Mouse (Mus musculus): ENCODE results near the gene Clasp1.

The Clasp1 gene

GRCm38 (mm10) chr1:118454817-118455216 lies 66.0 kb downstream of the Clasp1 start:
- DNase-seq: no peak

DNA sequence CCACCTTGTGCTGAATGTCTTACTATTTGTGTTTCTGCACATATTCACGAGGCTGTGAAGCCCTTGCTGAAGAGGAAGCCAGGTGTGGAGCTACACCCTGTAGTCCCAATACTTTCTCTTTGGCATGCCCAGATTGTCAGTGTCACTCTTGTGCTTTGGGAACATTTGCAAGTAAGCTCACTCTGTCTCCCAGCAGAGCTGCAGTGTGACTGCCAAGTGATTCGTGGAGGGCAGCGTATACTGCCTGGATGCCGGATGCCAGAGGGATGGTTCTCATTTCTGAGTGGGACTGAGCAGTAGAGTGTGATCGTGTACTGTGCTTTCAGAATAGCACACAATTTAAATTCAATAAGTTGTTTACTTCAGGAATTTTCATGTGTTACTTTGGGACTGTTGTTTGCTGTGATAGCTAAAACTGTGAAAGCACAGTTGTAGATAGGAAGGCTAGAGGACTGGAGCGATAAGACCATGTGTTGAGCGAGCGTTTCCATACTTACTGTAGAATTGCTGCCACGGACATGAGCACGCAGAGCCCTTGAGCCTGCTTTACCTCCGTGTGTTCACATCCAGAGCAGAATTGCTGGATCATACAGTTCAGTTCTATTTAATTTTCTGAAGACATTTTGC lies 68.5 kb downstream of the Clasp1 start:
- no peak for DNase-seq

GRCm38 (mm10) chr1:118457883-118458259 lies 69.0 kb downstream of the Clasp1 start:
- DNase-seq: no peak

- no peak for DNase-seq
Measured at GRCm38 (mm10) chr1:118458279-118458678, 69.4 kb downstream of the Clasp1 start.

DNA sequence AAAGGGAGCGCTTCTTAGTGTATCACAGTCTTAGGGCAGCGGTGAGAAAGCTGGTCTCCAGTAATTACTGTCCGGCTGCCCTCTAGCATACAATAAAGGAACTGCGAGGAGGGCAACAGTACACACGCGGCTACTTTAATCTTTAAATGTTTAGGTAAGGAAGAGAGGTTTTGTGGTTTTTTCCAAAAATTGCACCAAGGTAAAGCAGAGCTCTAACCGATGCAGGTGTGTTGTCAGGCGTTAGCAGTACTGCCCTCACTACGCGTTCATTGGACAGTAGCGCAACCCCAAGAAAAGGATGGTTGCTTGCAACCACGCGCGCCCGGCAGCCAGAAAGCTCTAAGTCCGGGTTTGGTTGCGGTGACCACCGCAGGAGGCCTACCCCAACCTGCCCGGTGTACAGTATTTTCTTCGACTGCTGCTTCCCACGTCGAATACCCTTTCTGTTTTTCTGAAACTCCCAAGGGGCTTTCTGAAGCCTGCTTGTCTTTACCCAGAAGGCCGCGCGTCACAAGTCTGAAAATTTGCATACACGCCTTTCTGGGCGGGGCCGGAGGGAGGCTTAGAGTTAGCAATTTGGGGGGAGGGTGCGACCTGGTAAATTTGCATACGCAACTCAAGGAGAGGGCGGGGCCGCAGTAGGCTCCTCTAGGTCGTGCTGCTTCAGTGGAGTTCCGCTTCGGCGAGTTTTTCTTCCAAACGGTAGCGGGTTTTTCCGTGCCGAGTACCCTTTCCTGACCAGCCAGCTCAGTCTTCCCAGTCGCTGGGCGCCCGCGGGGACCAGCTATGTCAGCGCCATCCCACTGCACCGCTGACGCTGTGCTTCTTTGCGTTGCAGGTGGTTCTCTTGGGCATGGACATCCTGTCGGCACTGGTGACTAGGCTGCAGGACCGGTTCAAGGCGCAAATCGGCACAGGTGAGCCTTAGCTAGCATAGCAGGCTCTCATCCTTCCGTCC lies 70.4 kb downstream of the Clasp1 start:
- peak; percentile 95 for DNase-seq

DNA sequence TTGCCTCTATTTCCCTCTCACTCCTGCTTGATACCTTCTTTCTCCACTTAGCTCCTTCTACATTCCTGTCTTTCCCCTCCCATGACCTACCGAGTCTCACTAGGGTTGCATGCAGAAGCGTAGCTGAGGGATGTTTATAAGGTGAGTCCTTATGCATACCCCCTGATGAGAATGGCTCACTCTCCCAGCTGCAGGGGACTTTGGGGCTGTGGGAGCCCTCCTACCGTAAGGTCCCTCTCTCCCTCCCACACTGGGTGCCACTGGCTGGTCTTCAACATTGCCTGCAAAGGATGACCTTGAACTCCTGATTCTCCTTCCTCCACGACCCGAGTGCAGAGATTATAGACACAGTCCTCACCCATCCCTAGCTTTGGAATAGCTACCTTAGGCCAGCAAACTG lies 71.9 kb downstream of the Clasp1 start:
- DNase-seq: no peak

DNA sequence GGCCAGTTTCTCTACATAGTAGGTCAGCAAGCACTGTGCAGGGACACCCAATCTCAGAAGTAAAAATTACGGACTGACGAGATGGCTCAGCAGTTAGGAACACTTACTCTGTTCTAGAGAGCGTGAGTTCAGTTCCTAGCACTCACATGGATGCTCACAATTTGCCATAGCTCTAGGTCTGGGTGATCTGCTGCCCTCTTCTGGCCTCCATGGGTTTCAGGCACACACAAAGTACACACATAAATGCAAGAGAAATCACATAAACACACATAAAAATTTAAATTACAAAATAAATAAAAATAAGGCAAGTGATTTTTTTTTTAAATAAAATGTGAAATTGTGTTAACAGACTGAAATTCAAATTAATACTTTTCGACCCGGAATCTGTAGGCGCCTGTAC lies 77.2 kb downstream of the Clasp1 start:
- DNase-seq: no peak

- no peak for DNase-seq
Measured at GRCm38 (mm10) chr1:118472386-118472785, 83.5 kb downstream of the Clasp1 start.

DNA sequence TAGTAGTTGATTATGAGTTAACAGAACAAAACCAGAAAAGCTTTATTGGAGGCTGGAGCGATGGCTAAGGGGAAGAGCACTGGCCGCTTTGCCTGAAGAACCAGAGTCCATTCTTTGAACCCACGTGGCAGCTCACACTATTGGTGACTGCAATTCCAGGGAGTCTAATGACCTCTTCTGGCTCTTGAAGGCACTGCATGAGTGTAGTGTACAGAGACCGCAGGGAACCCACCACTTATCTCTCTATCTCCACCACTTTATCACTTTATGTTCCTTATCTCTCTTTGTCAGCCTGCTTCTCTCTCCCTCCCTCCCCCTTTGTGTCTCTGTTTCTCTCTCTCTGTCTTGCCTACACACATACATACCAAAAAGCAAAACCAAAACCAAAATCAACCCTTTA lies 88.1 kb downstream of the Clasp1 start:
- peak; percentile 70 for DNase-seq

GRCm38 (mm10) chr1:118479246-118479645 lies 90.4 kb downstream of the Clasp1 start:
- DNase-seq: no peak

DNA sequence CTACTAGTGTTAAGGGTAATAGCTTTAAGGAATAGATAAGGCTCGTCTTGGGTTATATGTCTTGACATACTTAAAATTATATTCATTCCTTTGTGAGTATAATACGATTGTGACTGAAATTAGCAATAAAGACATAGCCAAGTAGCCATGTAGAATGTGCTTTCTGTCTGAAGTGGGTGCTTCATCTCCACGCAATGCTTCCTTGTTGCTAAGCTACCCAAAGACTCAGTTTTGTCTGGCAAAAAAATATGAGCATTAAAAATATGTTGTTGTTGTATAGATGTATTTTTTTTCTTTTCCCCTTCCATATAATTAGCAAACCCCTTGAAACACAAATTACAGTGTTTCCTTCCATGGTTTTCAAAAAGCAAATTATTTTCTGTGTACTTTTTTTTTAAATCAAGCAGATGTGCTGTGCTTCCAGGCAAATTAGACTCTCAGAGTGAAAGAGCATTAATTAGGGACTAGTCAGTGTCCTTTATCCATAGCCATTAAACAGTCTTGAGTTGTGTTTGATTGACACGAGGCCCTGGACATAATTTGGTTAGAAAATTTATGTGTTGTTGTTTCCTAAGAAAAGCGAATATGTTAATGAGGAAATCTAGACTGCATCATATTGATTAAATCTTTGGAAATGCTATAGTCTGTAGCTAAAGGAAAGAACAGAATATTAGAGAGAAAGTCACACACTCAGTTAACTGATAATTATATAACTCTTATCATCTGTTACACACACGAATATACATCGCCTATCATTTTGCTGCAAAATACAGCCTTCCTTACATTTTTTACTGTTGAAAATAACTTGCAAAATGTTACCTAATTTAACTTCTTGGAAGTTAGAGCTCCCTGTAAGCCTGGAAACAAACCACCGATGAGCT lies 91.9 kb downstream of the Clasp1 start:
- no peak for DNase-seq

DNA sequence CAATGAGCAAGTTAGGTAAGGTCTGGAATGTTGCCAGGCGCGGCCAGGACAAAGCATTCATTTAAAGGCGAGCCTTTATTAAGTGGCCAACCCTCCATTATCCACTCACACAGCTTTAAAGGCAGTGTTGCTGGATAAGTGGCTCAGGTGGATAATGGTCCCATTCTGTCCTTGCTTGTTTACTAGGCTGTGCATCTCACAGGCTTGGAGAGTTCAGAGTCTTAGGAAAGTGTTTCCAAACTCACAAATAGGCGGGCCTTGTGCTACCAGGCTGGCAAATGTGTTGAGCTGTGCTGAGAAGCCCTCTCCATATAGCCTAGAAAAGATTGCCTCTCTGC lies 92.5 kb downstream of the Clasp1 start:
- no peak for DNase-seq

DNA sequence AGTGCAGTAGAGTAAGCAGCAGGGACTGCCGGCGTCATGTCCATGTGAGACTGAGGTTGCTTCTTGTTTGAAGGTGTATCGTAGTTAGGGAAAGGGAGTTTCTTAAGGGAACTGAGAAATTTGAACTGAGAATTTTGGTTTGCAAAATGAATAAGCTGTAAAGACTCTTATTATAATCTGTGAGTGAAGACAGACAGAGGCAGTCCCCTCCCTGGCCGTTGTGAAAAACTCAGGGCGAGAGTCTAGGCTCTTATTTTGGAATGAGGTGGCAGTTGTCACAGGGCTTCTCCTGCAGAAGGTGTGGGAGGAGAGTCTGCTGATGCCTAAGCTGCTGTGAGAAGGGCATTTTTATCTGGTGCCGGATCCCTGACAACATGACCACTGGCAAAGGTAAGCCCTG lies 92.8 kb downstream of the Clasp1 start:
- no peak for DNase-seq

GRCm38 (mm10) chr1:118482285-118483019 lies 93.6 kb downstream of the Clasp1 start:
- no peak for DNase-seq

- DNase-seq: no peak
Measured at GRCm38 (mm10) chr1:118483504-118484096, 94.7 kb downstream of the Clasp1 start.

DNA sequence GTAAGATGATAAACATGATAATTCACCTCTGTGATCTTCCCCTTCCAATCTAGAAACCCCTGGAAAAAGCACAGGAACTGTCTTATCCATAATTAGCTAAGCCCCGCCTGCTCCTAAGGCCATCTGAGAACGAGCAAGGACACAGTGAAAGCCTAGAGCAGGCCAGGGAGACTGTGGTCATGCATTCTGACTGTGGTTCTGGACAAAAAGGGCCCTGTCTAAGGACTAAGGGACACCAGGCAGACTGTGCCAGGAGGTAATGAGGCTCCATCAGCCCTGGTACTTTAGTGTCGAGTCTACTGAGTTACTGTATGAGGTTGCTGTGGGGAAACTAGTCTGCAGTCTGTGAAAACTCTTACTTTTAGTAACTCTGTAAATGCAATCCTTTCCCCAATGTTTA lies 96.7 kb downstream of the Clasp1 start:
- no peak for DNase-seq

GRCm38 (mm10) chr1:118486021-118486420 lies 97.2 kb downstream of the Clasp1 start:
- DNase-seq: no peak

DNA sequence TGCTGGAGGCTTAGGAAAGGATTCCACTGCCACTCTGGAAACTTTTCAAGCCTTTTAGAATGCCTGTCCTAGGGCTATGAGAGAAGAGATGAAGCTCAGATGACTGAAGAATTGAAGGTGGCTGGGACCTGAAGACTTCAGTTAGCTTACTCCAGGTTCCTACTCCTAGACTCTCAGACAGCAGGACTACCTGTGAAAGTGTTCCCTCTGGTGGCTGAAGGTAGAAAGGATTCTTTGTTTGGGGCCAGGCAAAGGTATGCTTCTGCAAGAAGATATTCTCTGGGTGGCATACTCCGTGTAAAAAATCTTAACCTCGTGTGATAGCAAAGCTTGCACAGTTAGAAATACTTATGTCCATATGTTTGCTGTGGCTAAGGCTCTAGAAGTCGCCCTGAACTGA lies 104.0 kb downstream of the Clasp1 start:
- DNase-seq: no peak

GRCm38 (mm10) chr1:118494551-118494950 lies 105.7 kb downstream of the Clasp1 start:
- no peak for DNase-seq

- DNase-seq: peak; percentile 79
Measured at GRCm38 (mm10) chr1:118498311-118498710, 109.5 kb downstream of the Clasp1 start.

GRCm38 (mm10) chr1:118500606-118501005 lies 111.7 kb downstream of the Clasp1 start:
- no peak for DNase-seq

DNA sequence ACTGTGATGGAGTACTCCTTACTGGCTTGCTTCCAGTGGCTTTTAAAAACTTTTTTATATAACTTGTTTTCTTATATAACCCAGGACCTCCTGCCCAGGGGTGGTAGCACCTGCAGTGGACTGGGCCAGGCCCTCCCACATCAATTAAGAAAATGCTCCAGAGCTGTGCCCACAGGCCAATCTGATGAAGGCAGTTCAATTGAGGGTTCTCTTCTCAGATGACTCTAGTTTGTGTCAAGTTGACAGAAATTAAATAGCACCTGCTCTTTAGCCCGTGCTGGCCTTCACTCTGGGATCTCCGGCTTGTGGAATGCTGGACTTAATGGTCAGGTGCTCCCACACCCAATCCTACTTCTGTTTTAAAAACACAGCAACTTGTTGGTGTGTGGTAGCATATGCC lies 112.8 kb downstream of the Clasp1 start:
- DNase-seq: peak; percentile 46

Data from kidney, postnatal 14 days (tissue).